Mouse (Mus musculus) c-Kit-positive CD71-positive TER-119-negative erythroid progenitor cells, embryonic 14.5 days (primary cell): ENCODE results near the gene Tctex1d2.
"Not testable (repeated sequence)": the region's sequence is repeated elsewhere in the genome, so short reads cannot be mapped to it uniquely, and the experiment has no call there.

Experiments used
- DNase-seq: peaks from one replicate; pipeline ENCODE4 v3.0.0-alpha.2; 2013; ENCODE audit warnings: low read depth

Gene Tctex1d2

GRCm38 (mm10) chr16:32431926-32432325 lies 12.4 kb downstream of the Tctex1d2 start:
- no peak for DNase-seq

GRCm38 (mm10) chr16:32433138-32433537 lies 13.6 kb downstream of the Tctex1d2 start:
- no peak for DNase-seq

- DNase-seq = no peak
These were observed 14.6 kb downstream of the Tctex1d2 start for GRCm38 (mm10) chr16:32434066-32434465.

- DNase-seq = no peak
These were observed 15.2 kb downstream of the Tctex1d2 start for GRCm38 (mm10) chr16:32434691-32435090.

- no peak for DNase-seq
These were observed 17.2 kb downstream of the Tctex1d2 start for GRCm38 (mm10) chr16:32436657-32437056.

- no peak for DNase-seq
These were observed 17.8 kb downstream of the Tctex1d2 start for GRCm38 (mm10) chr16:32437266-32437665.

GRCm38 (mm10) chr16:32441432-32441831 lies 21.9 kb downstream of the Tctex1d2 start:
- DNase-seq = no peak

GRCm38 (mm10) chr16:32444615-32445014 lies 25.1 kb downstream of the Tctex1d2 start:
- not testable (repeated sequence) for DNase-seq

GRCm38 (mm10) chr16:32445558-32445957 lies 26.1 kb downstream of the Tctex1d2 start:
- DNase-seq = no peak

- DNase-seq = no peak
These were observed 27.1 kb downstream of the Tctex1d2 start for GRCm38 (mm10) chr16:32446563-32447138.

GRCm38 (mm10) chr16:32449665-32450064 lies 30.2 kb downstream of the Tctex1d2 start:
- DNase-seq = peak; percentile 82

GRCm38 (mm10) chr16:32450133-32450532 lies 30.6 kb downstream of the Tctex1d2 start:
- no peak for DNase-seq

GRCm38 (mm10) chr16:32453102-32453501 lies 33.6 kb downstream of the Tctex1d2 start:
- no peak for DNase-seq

GRCm38 (mm10) chr16:32454646-32455045 lies 35.1 kb downstream of the Tctex1d2 start:
- no peak for DNase-seq

- peak; percentile 70 for DNase-seq
These were observed 36.6 kb downstream of the Tctex1d2 start for GRCm38 (mm10) chr16:32456086-32456485.

- DNase-seq = no peak
These were observed 37.3 kb downstream of the Tctex1d2 start for GRCm38 (mm10) chr16:32456761-32457160.

GRCm38 (mm10) chr16:32457589-32458386 lies 38.3 kb downstream of the Tctex1d2 start:
- DNase-seq = peak; percentile 83

GRCm38 (mm10) chr16:32460518-32460917 lies 41.0 kb downstream of the Tctex1d2 start:
- DNase-seq = no peak

GRCm38 (mm10) chr16:32461713-32462112 lies 42.2 kb downstream of the Tctex1d2 start:
- no peak for DNase-seq

GRCm38 (mm10) chr16:32462950-32463349 lies 43.4 kb downstream of the Tctex1d2 start:
- DNase-seq = no peak

GRCm38 (mm10) chr16:32463426-32463825 lies 43.9 kb downstream of the Tctex1d2 start:
- no peak for DNase-seq

- no peak for DNase-seq
These were observed 45.4 kb downstream of the Tctex1d2 start for GRCm38 (mm10) chr16:32464908-32465307.

- DNase-seq = no peak
These were observed 49.0 kb downstream of the Tctex1d2 start for GRCm38 (mm10) chr16:32468488-32468887.
